Mouse (Mus musculus) gastrocnemius, postnatal 25 days (tissue): ENCODE data around the gene Slc25a21. TPM values are rescaled to one million over a fixed set of nuclear protein-coding genes. Genes with fewer than 3 reads are reported as not detected.

Experiments
- DNase-seq: peaks from one replicate; pipeline ENCODE4 v3.0.0; 2022
- total RNA-seq, 2 experiments: library from RNA; stranded (reverse); gene quantifications; 1 replicate in 1 of 2; 2 replicates in 1 of 2; pipeline ENCODE4 v1.2.3; 2021

Slc25a21 gene
- total RNA-seq, 2 experiments from 2014 or later: 0.27 to 0.38 TPM

DNA sequence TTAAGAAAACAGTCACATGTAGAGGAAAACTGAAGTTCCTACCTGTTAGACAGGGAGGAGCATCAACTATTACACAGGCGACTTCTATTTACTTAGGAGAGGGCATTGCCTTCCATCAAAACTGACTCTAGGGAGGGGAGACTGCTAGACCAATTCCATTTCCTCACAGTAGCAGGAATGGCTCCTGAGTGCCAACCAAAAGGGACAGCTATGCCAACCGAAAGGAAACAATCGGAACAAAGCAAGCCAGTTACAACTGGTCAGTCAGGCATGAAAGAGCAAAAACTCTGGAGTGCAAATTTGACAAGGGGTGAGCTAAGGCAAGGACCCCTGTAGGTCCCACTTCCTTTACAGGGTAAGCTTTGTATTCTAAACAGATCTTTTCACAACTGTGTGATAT is 319.5 kb downstream of the Slc25a21 start:
- no peak for DNase-seq

DNA sequence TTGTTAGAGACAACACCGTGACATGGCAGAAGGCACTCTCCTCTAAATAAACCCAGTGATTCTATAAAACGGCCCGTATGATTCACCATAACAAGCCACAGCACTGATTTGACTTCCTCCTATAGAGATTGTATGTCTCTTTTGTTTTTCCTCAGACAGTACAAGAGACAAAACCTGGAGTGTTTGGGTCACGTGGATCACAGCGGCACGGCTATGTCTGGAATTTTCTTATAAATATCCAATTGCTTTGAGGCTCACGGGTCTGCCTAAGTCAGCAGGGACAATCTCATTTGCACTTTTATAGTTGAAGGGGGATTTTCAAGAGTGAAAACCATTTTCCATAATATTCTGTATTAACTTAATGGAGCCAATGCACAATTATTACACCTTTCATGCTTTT is 320.7 kb downstream of the Slc25a21 start:
- no peak for DNase-seq

- no peak for DNase-seq
Observed at GRCm38 (mm10) chr12:56873204-56873603, 324.1 kb downstream of the Slc25a21 start.

- no peak for DNase-seq
Observed at GRCm38 (mm10) chr12:56870569-56870968, 326.7 kb downstream of the Slc25a21 start.

DNA sequence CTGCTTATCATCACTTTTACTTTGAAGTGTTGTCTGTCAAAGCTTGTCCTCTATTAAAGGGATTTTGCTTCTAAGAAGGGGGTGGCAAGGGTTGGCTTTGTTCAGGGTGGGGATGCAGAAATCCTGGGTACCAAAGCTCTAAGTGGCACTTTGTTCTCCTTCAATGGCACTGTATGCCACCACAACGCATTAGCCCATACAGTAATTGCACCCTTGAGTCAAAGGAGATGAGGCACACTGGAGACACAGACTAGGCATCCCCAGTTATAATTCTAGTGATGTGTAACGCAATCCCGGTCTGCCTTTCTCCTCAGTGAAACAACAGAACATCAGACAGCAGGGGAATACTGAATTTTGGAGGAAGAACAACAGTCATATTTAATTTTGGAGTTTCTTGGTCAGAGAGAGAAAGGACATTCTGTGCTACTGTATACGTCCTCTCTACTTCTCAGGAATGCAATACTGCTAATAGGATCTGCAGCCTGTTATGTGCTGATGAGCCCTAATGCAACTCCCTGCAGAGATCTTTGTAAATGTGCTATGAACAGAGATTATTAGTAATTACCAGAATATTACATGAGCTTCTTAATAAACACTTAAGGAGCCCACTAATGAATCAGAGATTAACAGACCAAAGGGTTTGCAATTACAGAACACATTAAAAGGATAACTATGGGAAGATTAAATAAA is 333.3 kb downstream of the Slc25a21 start:
- no peak for DNase-seq

- DNase-seq: no peak
Observed at GRCm38 (mm10) chr12:56852679-56853078, 344.6 kb downstream of the Slc25a21 start.

GRCm38 (mm10) chr12:56851464-56851863 is 345.8 kb downstream of the Slc25a21 start:
- DNase-seq: no peak

DNA sequence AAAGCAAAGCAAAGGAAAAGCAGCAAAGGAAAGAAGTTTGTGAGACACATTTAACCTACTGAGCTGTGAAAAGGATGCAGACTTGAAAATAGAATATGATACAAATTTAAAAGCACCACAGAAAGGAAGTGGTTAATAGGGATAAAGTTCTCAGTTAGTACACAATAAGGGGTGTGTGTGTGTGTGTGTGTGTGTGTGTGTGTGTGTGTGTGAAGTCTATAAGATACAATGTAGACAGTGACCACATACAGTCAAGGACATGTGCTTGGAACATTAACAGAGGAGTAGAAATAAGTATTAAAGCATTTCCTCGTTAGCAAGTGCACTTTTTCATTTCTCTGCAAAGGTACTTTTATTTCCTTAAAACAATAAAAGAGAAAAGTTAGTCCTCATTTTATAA is 367.3 kb downstream of the Slc25a21 start:
- no peak for DNase-seq

DNA sequence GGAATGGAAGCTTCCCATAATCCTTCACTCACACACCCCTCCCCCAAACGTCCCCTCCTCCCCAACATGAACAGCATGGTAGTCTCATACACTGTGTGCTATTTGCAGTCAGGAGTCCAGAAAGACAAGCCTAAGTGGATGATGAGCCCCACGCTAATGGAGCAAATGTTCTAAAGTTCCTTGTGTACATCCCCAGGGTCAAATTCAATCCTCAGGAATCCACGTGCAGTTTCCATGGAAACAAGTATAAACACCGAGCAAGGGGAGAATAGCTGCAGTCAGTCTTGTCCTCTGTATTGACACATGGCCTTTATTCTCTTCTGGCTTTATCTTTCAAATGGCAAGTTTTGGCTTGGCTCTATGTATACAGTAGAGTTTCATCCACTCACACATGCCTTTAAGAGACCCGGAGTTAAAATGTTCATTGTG is 367.8 kb downstream of the Slc25a21 start:
- DNase-seq: no peak

- no peak for DNase-seq
Observed at GRCm38 (mm10) chr12:56827808-56828384, 369.4 kb downstream of the Slc25a21 start.

- no peak for DNase-seq
Observed at GRCm38 (mm10) chr12:56824688-56825087, 372.6 kb downstream of the Slc25a21 start.

- no peak for DNase-seq
Observed at GRCm38 (mm10) chr12:56822122-56822521, 375.1 kb downstream of the Slc25a21 start.

DNA sequence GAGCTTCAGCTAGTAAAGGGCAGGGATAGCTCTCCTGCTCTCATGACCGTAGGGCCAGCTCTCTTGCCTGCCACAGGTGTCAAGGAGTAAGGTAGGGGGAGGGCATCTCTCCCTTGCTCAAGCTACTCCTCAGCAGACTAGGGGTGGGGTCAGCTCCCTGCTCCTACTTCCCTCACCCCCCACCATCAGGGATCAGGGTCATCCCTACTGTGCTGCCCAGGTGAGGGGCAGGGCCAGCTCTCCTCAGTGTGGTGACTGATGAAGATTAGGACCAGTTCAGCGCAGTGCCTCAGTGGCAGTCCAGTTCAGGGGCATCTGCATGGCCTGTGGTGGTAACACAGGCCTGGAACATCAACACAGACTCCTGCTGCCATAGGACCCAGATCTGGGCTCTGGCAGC is 376.7 kb downstream of the Slc25a21 start:
- no peak for DNase-seq

DNA sequence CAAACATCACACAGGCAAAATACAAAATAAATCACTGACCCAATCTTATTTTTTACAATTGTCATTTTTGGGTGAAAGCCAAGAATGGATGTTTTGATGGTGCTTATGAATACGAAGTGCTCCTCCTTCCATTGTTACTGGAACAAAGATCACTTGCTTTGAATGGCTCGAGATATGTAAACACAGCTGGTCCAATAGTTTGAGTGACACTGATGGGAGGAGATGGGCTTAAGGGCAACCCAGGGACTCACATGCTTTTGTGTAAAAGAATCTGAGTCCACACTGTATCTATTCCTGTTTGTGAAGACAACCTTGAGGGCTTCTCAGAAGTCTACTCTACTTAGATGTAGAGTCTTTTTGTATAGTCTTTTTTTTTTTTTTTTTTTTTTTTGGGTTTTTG is 389.8 kb downstream of the Slc25a21 start:
- DNase-seq: no peak

DNA sequence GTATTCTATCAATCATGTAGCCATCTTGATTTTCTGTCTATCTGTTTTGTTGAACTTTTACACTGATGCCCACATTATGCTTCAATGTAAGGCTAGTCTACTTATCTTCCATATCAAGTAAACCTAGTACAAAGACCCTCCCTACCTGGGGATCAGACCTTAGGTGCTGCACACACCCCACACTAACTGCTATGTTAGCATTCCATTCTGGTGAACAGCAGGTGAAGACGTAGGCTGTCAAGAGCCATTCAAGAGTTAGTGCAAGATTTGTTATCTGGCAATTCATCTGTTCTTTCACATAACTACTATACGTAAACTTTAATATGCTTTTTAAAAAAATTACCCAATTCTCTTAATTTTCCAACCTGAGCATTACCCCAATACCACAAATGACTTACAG is 390.2 kb downstream of the Slc25a21 start:
- DNase-seq: no peak

DNA sequence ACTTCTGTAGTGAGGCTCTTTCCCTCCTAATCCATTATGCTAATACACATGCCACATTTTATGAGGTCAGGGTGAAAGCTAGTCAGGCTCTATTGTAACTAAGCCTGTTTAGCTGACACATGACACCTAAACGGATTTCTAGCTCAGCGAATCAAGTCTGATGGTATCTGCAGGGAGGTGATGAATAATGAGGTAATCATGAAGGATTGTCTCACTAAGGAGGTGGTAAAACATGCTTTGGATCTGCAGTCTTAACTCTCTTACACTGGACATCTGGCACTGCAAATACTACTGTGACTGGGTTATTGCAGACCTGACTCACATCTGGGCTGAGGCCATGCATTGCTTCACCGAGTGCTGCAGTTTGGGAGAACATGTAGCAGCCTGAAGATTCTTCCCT is 392.8 kb downstream of the Slc25a21 start:
- no peak for DNase-seq

- DNase-seq: no peak
Observed at GRCm38 (mm10) chr12:56798641-56799415, 398.4 kb downstream of the Slc25a21 start.

DNA sequence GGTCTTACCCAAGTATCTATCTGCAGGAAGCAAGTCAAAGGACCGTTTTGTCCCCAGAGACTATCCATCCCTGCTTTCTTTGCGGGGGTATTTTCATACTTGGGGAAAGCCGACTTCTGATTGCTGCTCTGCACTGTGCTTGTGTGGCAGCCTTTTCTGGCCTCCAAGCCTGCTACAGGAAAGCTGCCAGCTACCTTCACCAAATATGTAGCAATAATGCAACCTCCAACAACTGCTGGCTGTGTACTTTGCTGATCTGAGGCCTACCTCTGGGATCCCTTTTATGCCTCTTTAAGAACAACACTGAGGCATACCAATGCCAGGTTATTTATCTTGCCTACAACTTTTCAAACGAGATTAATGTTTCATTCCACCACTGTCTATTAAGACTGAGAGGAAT is 408.0 kb downstream of the Slc25a21 start:
- no peak for DNase-seq

DNA sequence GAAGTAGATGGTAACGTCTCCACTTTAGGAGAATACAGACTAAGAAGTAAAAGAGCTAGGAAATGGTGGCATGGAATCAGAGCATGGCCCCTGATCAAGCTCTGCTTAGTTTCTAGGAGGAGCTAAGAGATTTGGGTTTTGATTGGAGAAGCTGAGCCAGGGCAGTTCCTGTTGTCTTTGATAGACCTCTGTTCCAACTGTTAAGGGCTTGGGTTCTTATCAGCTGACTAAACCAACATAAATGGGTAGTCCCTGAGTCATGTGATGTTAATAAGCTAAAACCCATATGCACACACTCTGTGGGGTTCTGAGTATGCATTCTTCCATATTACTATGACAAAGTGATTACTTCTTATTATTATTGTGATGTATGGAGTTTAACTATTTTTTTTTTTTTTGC is 412.0 kb downstream of the Slc25a21 start:
- no peak for DNase-seq

- no peak for DNase-seq
Observed at GRCm38 (mm10) chr12:56781196-56781595, 416.1 kb downstream of the Slc25a21 start.

GRCm38 (mm10) chr12:56779621-56780020 is 417.7 kb downstream of the Slc25a21 start:
- DNase-seq: no peak

- no peak for DNase-seq
Observed at GRCm38 (mm10) chr12:56773941-56774340, 423.3 kb downstream of the Slc25a21 start.

GRCm38 (mm10) chr12:56769421-56769820 is 427.9 kb downstream of the Slc25a21 start:
- DNase-seq: no peak
